Mouse (Mus musculus) adipocyte (in vitro differentiated cells): ENCODE measurements around the gene Igsf3.
A peak's percentile ranks its signal among the peaks of the same experiment; 100 is the strongest.
"Not testable (repeated sequence)": the region's sequence is repeated elsewhere in the genome, so short reads cannot be mapped to it uniquely, and the experiment has no call there.

ENCODE experiments used
- DNase-seq: peaks from one replicate; pipeline ENCODE4 v3.0.0-alpha.2; 2016; ENCODE audit warnings: low spot score

Igsf3 gene

GRCm38 (mm10) chr3:101404620-101405415, 27.9 kb downstream of the Igsf3 start:
- DNase-seq: no peak

- DNase-seq: no peak
Observed at GRCm38 (mm10) chr3:101405495-101405894, 28.6 kb downstream of the Igsf3 start.

- DNase-seq: no peak
Observed at GRCm38 (mm10) chr3:101406097-101406496, 29.2 kb downstream of the Igsf3 start.

GRCm38 (mm10) chr3:101407568-101407967, 30.7 kb downstream of the Igsf3 start:
- no peak for DNase-seq

GRCm38 (mm10) chr3:101408953-101409750, 32.3 kb downstream of the Igsf3 start:
- no peak for DNase-seq

DNA sequence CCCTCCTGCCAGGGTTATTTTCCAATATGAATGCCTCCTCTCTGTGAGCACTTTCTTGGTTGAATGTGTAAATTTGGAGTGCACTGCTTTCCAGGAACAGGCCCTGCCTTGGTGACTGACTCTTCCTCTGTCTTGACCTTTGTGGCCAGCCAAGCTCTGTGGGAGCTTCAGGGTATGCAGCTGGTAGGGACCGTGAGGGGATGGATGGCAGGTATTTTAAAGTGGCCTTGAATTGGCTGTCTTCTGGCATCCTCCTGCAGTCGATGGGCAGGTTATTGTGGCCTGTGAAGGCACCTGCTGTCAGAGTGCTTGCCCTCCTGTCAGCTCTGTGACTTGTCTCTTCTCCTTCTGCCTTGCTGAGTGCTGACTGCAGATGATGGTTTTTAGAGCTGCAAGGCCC, 33.3 kb downstream of the Igsf3 start:
- DNase-seq: no peak

DNA sequence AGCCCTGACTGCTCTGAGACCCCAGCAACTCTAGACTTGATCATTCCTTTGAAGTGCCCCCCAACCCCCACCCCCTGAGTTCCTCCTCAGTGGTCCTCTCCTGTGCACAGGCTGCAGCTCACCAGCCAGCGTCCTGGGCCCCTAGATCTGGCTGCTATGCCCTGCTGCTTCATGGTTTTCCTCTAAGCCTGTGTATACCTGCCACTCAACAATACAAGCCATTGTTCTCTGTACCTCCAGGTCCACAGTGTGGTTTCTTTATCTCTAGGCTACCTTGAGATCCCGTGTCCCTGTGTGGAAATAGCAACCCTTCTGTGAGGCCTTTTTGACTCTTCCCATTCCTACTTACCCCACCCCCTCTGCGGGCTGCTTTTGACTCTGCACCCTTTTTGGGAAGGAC, 33.9 kb downstream of the Igsf3 start:
- DNase-seq: no peak

GRCm38 (mm10) chr3:101411626-101412025, 34.7 kb downstream of the Igsf3 start:
- DNase-seq: no peak

GRCm38 (mm10) chr3:101412115-101412514, 35.2 kb downstream of the Igsf3 start:
- DNase-seq: no peak

- DNase-seq: not testable (repeated sequence)
Observed at GRCm38 (mm10) chr3:101413013-101413412, 36.1 kb downstream of the Igsf3 start.

- DNase-seq: no peak
Observed at GRCm38 (mm10) chr3:101418740-101419652, 42.1 kb downstream of the Igsf3 start.

GRCm38 (mm10) chr3:101419653-101419994, 42.7 kb downstream of the Igsf3 start:
- no peak for DNase-seq

DNA sequence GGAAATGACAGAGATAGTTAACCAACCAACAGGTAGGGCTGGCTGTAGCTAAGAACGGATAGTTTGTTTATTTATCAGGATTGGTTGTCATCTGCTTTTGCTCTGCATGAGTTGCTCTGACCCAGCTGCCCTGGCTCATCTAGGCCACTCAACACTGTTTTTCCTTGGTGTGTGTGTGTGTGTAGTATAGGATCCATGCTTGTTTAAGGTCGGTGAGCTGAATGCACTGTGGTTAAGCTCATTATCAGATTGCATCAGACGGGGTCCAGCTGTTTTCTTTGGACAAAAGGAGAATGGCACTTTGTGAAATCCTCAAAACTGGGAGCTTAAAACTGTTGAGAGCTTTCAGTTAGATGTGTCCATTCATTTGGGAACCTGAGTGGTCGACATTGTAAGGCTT, 46.3 kb downstream of the Igsf3 start:
- no peak for DNase-seq

DNA sequence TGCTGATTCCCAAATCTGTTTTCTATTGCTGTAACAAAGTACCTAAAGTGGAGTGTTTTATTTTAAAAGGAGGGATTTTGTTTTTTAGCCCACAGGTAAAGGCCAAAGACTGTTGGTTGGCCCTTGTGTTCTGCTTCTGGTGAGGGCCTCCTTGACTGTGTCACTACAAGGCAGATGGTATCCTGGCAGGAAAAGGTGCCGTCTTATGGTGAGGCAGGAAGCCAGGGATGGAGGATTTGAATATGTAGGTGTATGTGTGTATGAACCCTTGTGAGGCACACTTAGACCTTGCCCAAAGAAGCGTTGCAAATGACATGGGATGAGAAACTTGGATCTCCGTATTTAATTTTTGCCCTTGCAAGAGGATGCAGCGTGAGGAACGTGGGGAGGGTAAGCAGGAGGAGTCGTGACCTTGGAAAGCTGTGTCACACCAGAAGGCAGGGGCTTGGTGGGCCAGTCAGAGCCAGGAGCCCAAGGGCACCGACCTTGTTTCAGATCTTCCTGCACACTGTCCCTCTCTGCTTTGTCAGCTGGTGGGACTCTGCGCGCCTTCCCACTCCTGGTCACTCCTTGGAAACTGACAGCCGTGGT, 47.5 kb downstream of the Igsf3 start:
- DNase-seq: no peak

DNA sequence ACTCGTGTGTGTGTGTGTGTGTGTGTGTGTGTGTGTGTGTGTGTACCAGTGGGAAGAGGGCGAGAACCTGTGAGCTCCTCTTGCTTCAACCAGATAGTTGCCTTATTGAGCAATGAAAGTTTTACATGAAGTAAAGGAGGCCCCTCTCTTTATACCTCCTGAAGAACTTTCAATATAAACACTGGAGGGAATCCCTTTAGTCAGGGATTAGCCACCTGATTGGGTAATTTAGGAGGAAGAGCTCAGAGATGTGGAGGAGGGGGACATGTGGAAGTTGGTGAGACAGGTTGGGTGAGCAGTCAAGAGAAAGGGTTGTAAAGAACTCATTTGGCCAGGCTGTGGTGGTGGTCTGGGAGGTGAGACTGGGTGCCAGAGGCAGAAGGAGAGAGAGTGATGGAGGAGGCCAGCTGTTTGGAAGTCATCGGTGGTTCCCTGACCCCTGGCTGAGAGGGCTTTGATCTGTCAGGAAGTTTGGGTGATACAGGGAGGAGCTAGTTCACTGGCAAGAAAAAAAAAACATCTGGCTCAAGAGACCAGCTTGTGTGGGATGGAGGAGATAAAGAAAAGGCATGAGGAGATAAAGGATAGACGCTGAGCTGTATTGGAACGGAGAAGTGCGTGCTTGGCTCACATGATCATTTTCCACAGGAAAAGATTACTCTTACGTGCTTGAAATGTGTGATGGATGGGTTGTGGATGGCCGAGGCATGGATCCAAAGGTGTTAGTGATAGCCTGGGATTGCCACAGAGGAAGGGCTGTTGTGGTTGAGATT, 53.3 kb downstream of the Igsf3 start:
- DNase-seq: no peak

DNA sequence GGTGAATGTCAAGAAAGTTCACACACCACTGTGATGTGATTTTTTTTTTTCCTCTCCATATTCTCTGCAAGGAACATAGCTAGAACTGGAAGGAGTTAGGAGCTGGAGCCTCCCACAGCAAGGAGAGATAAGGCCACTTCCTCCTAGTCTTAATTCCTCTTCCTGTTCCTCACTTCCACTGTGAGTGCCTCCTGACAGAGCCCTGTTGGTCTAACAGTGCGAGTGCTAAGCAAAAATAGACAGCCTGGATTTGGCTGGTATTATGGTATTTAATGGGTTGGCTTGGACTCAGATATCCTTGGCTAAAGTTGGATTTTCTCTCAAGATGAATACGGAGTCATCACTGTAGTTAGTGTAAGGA, 53.9 kb downstream of the Igsf3 start:
- DNase-seq: peak; percentile 46

- no peak for DNase-seq
Observed at GRCm38 (mm10) chr3:101435672-101436071, 58.8 kb downstream of the Igsf3 start.

DNA sequence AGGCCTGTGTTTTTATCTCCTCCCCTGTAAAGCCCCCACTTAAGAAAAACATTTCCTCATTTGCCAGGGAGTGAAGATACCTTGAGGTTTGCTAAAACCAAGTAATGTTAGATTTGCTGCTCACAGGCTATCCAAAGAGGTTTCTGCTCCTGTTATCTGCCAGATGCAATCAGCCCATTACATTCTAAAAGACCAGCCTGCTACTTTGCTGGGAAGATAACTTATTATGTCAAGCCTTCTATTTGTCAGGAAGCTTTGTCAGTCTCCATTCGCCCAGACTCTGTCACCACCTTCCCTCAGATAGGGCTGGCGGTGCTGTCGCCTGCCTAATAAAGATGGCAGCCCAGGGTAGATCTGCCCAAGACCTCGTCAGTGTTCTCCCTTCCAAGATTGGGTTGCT, 59.6 kb downstream of the Igsf3 start:
- DNase-seq: no peak

- no peak for DNase-seq
Observed at GRCm38 (mm10) chr3:101437021-101437563, 60.2 kb downstream of the Igsf3 start.

DNA sequence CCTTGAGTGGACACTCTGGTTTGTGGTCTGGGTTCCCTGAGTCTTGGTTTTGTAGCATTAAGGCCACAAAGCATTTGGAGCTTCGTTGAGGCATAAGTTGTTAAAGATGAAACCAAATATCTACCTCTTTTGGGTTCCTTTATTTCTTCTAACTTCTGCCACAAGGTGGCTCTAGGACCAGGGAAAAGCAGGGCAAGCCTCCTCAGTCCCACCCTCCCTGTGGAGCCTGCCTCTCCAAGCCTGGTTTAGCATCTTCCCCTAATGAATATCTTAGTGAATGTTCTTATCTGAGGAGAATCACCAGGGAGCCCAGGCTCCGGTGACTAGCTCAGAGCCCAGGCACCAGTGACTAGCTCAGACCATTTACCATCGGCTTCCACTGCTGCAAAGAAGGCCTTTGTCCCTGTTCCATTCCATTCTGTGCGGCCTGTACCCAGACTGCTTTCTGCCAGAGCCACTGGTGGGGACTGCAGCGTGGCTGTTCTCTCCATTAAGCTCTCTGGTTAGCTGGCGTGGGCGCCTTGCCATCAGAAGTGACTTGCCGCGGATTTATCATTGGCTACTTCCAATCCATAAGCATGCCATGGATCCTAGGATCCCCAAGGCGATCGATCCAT, 66.5 kb downstream of the Igsf3 start:
- no peak for DNase-seq

DNA sequence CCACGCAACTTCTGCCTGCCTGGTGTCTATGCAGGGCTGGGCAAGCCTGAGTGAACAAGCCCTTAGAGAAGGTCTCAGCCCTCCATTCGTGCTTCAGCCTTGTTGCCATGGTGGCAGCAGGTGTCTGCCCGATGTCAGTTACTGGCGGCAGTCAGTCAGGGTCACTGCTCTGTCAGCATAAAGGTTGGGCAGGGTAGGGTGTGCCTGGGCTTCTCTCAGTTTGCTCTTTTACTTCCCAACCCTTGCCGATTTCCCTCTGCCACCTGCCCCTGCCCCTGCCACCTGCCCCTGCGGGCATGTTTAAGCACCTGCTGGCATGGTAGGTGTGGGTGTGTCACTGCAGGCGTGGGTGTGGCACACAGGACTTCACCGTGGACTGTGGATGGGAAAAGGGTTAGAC, 67.6 kb downstream of the Igsf3 start:
- no peak for DNase-seq
